Mouse (Mus musculus) lung, embryonic 14.5 days (tissue): ENCODE results near the gene Gapvd1. TPM values are rescaled to one million over a fixed set of nuclear protein-coding genes. Genes with fewer than 3 reads are reported as not detected.
A peak's percentile ranks its signal among the peaks of the same experiment; 100 is the strongest.

Experiments used
- ATAC-seq: fragments of 200-750 bp; cut with Nextera tagmentation; 2 replicates; pipeline ENCODE4 v1.8.0; 2017; ENCODE audit warnings: mild to moderate bottlenecking, moderate TSS enrichment, moderate library complexity; ENCODE audit not compliant: insufficient read depth
- DNase-seq: peaks from one replicate; pipeline ENCODE4 v3.0.0-alpha.2; 2015
- H3K27ac ChIP-seq: fragments of 300-500 bp; sonication (generic); 2 replicates; pipeline ENCODE4 v1.5.1; 2014; ENCODE audit warnings: low read depth, mild to moderate bottlenecking, moderate library complexity
- H3K27me3 ChIP-seq: fragments of 300-500 bp; sonication (generic); 2 replicates; pipeline ENCODE4 v1.6.1; 2014; ENCODE audit warnings: low read length, control low read depth; ENCODE audit not compliant: insufficient read depth
- H3K36me3 ChIP-seq: fragments of 300-500 bp; sonication (generic); 2 replicates; pipeline ENCODE4 v1.6.1; 2014; ENCODE audit warnings: control low read depth; ENCODE audit not compliant: insufficient read depth
- H3K4me1 ChIP-seq: fragments of 300-500 bp; sonication (generic); 2 replicates; pipeline ENCODE4 v1.6.1; 2014; ENCODE audit warnings: antibody characterized with exemption, control low read depth; ENCODE audit not compliant: insufficient read depth
- H3K4me2 ChIP-seq: fragments of 300-500 bp; sonication (generic); 2 replicates; pipeline ENCODE4 v1.6.1; 2014; ENCODE audit warnings: mild to moderate bottlenecking
- H3K4me3 ChIP-seq: fragments of 300-500 bp; sonication (generic); 2 replicates; pipeline ENCODE4 v1.5.1; 2014; ENCODE audit warnings: low read depth, low read length
- H3K9ac ChIP-seq: fragments of 300-500 bp; sonication (generic); 2 replicates; pipeline ENCODE4 v1.6.1; 2014
- H3K9me3 ChIP-seq: fragments of 300-500 bp; sonication (generic); 2 replicates; pipeline ENCODE4 v1.6.1; 2016; ENCODE audit warnings: low read depth, low read length, control low read depth
- CTCF ChIP-seq: IDR thresholded peaks from 2 replicates; pipeline ENCODE4 v1.5.1; 2016; ENCODE audit warnings: antibody characterized with exemption, low read depth
- WGBS: fragments of 180-500 bp; shearing (Covaris S2); extraction: QIAGEN DNeasy Blood & Tissue Kit; methylation state at CpG from one replicate; pipeline ENCODE4 v1.1.7; 2014; 5-methylcytosine and 5-hydroxymethylcytosine counted together
- polyA plus RNA-seq: library from polyadenylated mRNA; unstranded; fragments of >200 nt; fragmentation: Nextera tagmentation; extraction: Ambion mirVana; gene quantifications from 2 replicates; pipeline ENCODE4 v1.2.1, GENCODE M21; 2014

Gene Gapvd1
- polyA plus RNA-seq, 1 experiment from 2014 or later: 84.4 TPM

- Histone ChIP-seq H3K9me3 (no peaks in the 10 kb centered on the region), H3K4me2 (no peak overlapping the region), H3K4me1 (no peaks in the 10 kb centered on the region), H3K27me3 (no peaks in the 10 kb centered on the region), H3K36me3 (peaks cover 74% of the 10 kb centered on the region), H3K27ac (peak overlapping the region; percentile 49; the same call in 1 of the 2 replicates), H3K4me3 (no peak overlapping the region), H3K9ac (no peak overlapping the region)
- ATAC-seq (no peak), DNase-seq (no peak)
- WGBS: 79% methylated on average over 14 of the region's 14 CpGs
- TF ChIP-seq CTCF: no peak
Measured at GRCm38 (mm10) chr2:34783064-34784020, 28.3 kb upstream of the Gapvd1 start.

GRCm38 (mm10) chr2:34777237-34777868 is 22.3 kb upstream of the Gapvd1 start:
- Histone ChIP-seq H3K4me1 (peaks cover 24% of the 10 kb centered on the region), H3K4me2 (peak overlapping the region; percentile 62), H3K27me3 (no peaks in the 10 kb centered on the region), H3K36me3 (peaks cover 81% of the 10 kb centered on the region), H3K4me3 (no peak overlapping the region), H3K27ac (no peak overlapping the region), H3K9ac (no peak overlapping the region), H3K9me3 (no peaks in the 10 kb centered on the region)
- WGBS: 56% methylated on average over 1 of the region's 1 CpGs
- DNase-seq (no peak), ATAC-seq (no peak)
- TF ChIP-seq CTCF: no peak

GRCm38 (mm10) chr2:34774493-34774892 is 19.5 kb upstream of the Gapvd1 start:
- Histone ChIP-seq H3K27ac (no peak overlapping the region), H3K4me3 (peak overlapping the region; percentile 94), H3K4me2 (peak overlapping the region; percentile 62), H3K4me1 (peaks cover 29% of the 10 kb centered on the region), H3K27me3 (no peaks in the 10 kb centered on the region), H3K36me3 (peaks cover 71% of the 10 kb centered on the region), H3K9ac (no peak overlapping the region), H3K9me3 (no peaks in the 10 kb centered on the region)
- DNase-seq (no peak), ATAC-seq (no peak)
- 84% methylated on average over 6 of the region's 6 CpGs for WGBS
- no peak for TF ChIP-seq CTCF

- Histone ChIP-seq H3K36me3 (peaks cover 62% of the 10 kb centered on the region), H3K9me3 (no peaks in the 10 kb centered on the region), H3K4me2 (peak overlapping the region; percentile 62), H3K9ac (peak overlapping the region; percentile 99), H3K4me3 (peak overlapping the region; percentile 94), H3K27me3 (no peaks in the 10 kb centered on the region), H3K27ac (no peak overlapping the region), H3K4me1 (peaks cover 29% of the 10 kb centered on the region)
- TF ChIP-seq CTCF: no peak
- 78% methylated on average over 4 of the region's 4 CpGs for WGBS
- DNase-seq (no peak), ATAC-seq (no peak)
Measured at GRCm38 (mm10) chr2:34773673-34774072, 18.6 kb upstream of the Gapvd1 start.

- ATAC-seq: peak; percentile 21; the same call in 1 of the 2 replicates
- Histone ChIP-seq H3K4me1 (peaks cover 29% of the 10 kb centered on the region), H3K9me3 (no peaks in the 10 kb centered on the region), H3K4me3 (peak overlapping the region; percentile 94), H3K36me3 (peaks cover 51% of the 10 kb centered on the region), H3K27me3 (no peaks in the 10 kb centered on the region), H3K27ac (peak overlapping the region; percentile 93), H3K4me2 (peak overlapping the region; percentile 62), H3K9ac (peak overlapping the region; percentile 99)
- TF ChIP-seq CTCF: no peak
- 2% methylated on average over 50 of the region's 50 CpGs for WGBS
- peak; percentile 65 for DNase-seq
Measured at GRCm38 (mm10) chr2:34772252-34773235, 17.5 kb upstream of the Gapvd1 start.

- no peaks in the 10 kb centered on the region for H3K9me3 ChIP-seq
- H3K9ac ChIP-seq: peak within 1 kb of the TSS; percentile 99
- peak within 1 kb of the TSS; percentile 75 for H3K4me2 ChIP-seq
- DNase-seq: peak; percentile 100
- peak within 1 kb of the TSS; percentile 94 for H3K4me3 ChIP-seq
- H3K27me3 ChIP-seq: no peaks in the 10 kb centered on the region
- peak within 1 kb of the TSS; percentile 93 for H3K27ac ChIP-seq
- under 1% methylated on average over 60 of the region's 60 CpGs for WGBS
- peaks cover 42% of the 10 kb centered on the region for H3K36me3 ChIP-seq
- peak; percentile 99 for ATAC-seq
- H3K4me1 ChIP-seq: peaks cover 29% of the 10 kb centered on the region
- TF ChIP-seq CTCF: no peak
Measured at GRCm38 (mm10) chr2:34771368-34772226, 16.6 kb upstream of the Gapvd1 start, which contains the start of gene Hspa5. Gene Hspa5 (plus strand): TSS chr2:34771970.
